Mouse (Mus musculus) neutrophil, adult 5-6 weeks (primary cell): ENCODE data around the gene Pip5k1c. TPM values are rescaled to one million over a fixed set of nuclear protein-coding genes. Genes with fewer than 3 reads are reported as not detected.

Experiments
- ATAC-seq: fragments of 151-379, 151-347 bp; 2 replicates; pipeline ENCODE4 v1.8.0; 2017; ENCODE audit warnings: mild to moderate bottlenecking, moderate TSS enrichment; ENCODE audit not compliant: insufficient number of reproducible peaks, poor library complexity, low FRiP score, severe bottlenecking; ENCODE audit errors: extremely low read depth
- total RNA-seq: library from RNA; stranded (forward); fragments of 200-1000 nt; gene quantifications from 2 replicates; pipeline ENCODE4 v1.2.3, GENCODE M21; 2017

The Pip5k1c gene
- 98.0 and 112 TPM in 2 replicates for total RNA-seq

DNA sequence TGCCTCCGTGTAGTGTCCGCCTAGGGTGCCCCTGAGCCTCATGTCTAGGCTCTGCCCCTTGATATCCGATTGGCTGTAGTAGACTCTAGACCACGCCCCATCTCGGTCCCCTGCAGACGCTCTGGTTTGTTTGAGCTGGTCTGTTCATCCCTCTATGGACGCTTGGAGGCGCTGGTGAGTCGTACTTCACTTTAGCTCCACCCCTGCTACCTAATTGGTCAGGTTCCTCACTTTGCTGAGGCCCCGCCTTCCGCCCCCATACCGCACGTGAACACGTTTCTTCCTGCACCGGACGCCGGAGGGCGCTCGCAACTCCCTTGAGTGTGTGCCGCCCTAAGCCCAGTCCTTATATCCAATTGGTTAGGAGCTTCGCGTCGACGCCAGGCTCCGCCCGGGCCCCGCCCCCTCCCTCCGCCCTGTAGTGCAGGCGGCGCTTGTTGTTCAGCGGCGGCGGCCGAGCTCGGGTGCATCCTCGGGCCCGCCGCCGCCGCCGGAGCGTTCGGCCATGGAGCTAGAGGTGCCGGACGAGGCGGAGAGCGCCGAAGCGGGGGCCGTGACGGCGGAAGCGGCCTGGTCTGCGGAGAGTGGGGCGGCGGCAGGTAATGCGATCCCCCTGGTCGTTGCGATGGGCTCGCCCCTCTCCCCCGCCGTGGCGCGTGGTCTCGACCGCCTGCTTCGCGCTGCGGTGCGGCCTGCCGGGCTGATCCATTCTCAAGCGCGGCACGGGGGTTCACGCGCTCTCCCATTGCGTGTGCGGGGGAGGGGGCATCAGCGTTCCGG, at the start of gene Pip5k1c:
Gene Pip5k1c, plus strand, starts transcription at position 410 of the 780 bp plus-strand sequence.
- peak; percentile 82 for ATAC-seq

DNA sequence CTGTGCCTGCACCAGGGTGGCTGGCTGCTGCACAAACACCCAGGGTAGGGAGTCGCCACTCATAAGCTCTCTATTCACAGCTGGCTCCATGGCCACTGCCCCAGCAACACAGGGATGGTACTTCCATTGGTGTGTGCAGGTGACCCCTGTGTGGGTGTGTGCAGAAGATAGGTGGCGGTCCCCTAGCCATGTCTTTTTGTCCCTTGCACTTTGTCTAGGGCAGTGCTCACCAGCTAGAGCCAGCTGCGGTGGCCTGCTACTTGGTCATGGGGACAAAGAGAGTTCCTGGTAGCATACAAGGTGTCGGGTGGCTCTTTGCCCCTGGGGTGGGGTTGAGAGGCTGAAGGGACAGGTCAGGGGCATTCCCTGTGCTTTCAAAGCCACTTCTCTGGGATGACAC, 48.6 kb upstream of the Pip5k1c start:
- ATAC-seq = no peak

GRCm38 (mm10) chr10:81244595-81244994, 48.2 kb upstream of the Pip5k1c start:
- ATAC-seq = peak; percentile 86

GRCm38 (mm10) chr10:81245166-81245565, 47.6 kb upstream of the Pip5k1c start:
- no peak for ATAC-seq

- ATAC-seq = no peak
These were observed 45.0 kb upstream of the Pip5k1c start for GRCm38 (mm10) chr10:81247804-81248203.

- no peak for ATAC-seq
These were observed 43.3 kb upstream of the Pip5k1c start for GRCm38 (mm10) chr10:81249442-81249841.

GRCm38 (mm10) chr10:81252424-81253419, 40.0 kb upstream of the Pip5k1c start, which contains the start of gene Matk:
Gene Matk, plus strand, starts transcription at chr10:81252935.
- ATAC-seq = 0 out of 2 replicates have a peak, but pooled peaks have one; percentile 23

GRCm38 (mm10) chr10:81254886-81255285, 37.9 kb upstream of the Pip5k1c start:
- ATAC-seq = no peak

DNA sequence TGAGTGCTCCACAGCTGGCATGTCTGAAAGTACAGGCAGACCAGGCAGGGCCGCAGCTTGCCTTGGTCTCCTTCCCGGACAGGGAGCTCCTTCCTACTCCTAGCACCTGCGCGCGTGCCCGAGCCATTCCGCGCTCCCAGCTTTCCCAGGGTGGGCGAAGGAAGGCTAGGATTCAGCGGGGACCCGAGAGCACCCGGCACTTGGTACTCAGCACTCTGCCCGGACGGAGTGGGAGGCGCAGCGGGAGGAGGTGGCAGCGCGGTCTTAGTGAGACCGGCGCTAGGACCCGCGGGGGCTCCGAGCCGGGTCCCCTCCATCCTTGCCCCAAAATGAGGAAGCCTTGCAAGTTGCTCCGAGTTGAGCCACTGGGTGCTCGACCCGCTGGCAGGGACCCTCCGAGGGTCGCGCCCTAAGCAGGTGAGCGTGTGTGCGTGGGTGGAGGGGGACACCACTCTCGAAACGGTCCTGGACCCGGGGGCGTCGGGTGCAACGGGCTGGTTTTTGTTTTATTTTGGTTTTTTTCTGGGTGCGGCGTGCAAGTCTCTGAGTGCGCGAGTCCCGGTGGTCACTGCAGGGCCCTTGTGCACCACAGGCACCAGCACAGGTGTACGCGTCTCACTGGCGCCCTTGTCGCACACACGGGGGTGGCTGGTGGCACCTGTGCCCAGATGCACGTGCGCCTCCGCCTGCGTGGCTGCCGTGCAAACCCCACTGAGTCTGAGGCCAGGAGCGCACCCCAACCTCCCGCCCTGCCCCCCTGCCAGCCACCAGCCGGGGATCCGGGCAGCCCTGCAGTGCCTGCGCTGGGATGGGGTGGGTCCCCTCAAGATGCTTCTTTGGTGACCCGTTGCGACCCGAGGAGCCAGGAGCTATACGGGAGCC, 35.4 kb upstream of the Pip5k1c start:
- peak; percentile 23; the same call in 1 of the 2 replicates for ATAC-seq

DNA sequence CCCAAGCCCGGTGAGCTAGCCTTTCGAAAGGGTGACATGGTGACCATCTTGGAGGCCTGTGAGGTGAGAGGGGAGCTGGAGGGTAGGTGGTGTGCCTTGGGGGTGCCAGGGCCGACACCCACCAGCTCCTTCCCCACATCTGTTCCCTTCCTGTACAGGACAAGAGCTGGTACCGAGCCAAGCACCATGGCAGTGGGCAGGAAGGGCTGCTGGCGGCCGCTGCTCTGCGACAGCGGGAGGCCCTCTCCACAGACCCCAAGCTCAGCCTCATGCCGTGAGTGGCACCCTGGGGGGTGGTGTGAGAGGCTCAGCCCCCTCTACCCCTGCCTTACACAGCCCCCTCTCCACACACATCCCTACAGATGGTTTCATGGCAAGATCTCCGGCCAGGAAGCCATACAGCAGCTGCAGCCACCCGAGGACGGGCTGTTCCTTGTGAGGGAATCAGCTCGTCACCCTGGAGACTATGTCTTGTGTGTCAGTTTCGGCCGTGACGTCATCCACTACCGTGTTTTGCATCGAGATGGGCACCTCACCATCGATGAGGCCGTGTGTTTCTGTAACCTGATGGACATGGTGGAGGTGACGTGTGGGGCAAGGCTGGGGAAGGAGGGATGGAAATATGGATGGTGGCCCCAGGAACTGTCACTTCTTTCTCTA, 33.4 kb upstream of the Pip5k1c start:
- ATAC-seq = no peak

DNA sequence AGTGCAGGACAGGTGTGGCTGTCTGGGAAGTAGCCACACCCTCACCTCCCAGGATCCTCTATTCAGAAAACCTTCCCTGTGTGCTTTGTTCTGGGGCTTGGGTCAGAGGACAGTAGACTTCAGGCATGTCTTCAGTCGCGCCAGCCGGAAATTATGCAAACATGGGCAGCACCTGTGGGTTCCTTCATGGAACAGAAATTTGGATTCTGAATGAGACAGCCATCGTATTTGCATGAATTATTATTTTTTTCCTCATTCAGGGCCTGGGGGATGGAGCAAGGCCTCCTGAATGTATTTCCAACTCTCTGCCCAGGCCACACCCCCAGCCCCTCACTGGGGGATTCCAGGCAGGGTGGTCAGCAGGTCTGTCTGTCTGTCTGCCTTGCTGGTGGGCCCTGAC, 31.7 kb upstream of the Pip5k1c start:
- no peak for ATAC-seq

GRCm38 (mm10) chr10:81265540-81265939, 27.2 kb upstream of the Pip5k1c start:
- no peak for ATAC-seq

DNA sequence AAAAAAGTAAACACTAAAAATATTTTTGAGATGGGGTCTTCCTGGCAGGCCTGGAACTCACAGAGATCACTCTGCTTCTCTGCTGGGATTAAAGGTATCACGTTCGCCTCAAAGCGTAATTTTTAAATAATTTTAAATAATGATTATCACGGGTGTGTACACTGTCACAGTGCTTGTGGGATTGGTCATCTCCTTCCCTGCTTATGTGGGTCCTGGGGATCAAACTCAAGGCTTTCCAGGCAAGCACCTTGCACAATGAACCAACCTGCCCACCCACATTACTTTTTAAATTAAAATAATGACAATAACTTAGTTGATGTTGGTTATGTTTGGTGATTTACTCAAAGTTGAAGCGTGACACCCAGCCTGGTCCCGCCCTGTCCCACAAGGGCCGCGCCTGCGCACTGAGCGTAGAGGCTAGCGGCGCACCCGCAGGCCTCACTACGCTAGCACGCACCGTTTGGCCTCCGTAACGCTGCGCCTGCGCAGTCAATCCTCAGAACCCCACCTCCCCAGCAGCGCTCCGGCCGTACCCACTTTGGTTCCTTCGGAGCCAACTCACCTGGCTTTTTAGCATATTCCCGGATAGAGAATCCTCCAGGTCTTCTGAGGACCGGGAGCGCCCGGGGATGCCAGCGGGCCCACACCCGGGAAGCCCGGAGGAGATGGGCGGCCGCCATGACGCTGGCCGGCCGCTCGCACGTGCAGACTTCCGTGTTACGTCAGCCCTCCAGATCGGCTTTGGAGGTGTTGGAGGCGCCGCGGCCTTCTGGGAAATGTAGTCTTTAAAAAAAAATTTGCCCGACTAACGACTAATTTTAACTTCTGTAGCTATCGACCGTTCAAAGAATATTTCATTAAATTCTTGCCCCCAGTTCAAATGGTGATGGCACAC, 26.3 kb upstream of the Pip5k1c start, which contains the start of the genes Mrpl54 and Apba3:
Gene Mrpl54, minus strand, starts transcription at position 724 of the 895 bp plus-strand sequence.
Gene Apba3, plus strand, starts transcription at position 750 of the 895 bp plus-strand sequence.
- ATAC-seq = peak; percentile 74

GRCm38 (mm10) chr10:81268056-81268455, 24.7 kb upstream of the Pip5k1c start:
- ATAC-seq = peak; percentile 58

DNA sequence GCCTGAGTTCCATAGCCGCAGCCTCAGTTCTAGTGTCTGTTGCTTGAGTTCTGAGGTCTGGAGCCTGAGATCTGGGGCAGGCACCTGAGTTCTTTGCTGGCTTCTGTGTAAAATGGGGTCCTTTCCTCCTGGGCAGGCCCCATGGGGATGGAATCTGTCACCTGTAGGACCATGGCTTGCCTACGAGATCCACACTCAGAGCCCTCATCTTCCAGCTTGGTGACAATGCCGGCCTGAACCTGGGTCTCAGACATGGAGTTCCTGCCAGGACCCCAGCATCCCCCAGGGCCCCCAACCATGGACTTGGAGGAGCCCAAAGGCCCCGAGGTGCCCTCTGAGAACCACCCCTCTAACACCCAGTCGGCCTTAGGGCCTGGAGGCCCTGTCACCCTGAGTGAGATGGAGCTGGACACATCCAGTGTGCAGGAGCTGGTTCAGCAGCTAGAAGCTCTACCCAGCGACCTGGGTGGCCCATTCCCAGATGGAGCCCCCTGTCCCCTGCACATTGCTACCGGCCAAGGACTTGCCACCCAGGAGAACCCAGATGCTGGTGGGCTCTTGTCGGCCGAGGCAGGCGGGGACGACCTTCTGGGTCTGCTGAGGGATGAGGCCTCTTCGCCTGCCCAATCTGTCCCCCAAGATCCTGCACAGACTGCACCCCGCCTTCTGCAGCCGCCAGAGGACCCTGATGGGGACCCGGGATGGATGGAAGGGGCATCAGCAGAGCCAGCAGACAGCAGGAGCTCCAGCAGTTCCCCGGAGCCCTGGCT, 23.9 kb upstream of the Pip5k1c start:
- no peak for ATAC-seq

DNA sequence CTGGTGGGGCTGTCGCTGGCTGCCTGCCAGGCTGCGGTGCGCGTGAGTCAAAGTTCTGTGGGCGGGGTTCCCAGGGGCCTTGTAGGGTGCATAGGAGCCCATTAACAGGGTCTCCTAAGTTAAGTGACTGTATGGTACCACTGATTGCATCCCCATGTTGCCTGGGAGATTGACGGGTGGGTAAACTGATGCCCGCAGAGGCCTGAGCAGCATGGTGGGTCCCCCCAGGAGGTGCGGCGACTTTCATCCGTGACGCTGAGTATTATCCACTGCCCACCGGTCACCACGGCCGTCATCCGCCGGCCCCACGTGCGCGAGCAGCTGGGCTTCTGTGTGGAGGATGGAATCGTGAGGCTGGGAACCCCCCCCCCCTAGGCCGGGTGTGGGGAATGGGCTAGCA, 20.4 kb upstream of the Pip5k1c start:
- no peak for ATAC-seq
